Comparison of ENCODE assay signal across 11 mouse cellular contexts in genomic region chr1:21253856-21254255, GRCm38 (mm10). TPM values are rescaled to one million over a fixed set of nuclear protein-coding genes. Genes with fewer than 3 reads are reported as not detected.
"Had no signal": no experiment of that assay in that cellular context is flagged by ENCODE, and none has a peak within 500 bp of the region (broad histone marks: within the 10 kb centered on the region; RNA-seq: fewer than 3 reads in every experiment).

No protein-coding gene starts in this region.

- DNase-seq: kidney, adult 9 months; kidney, postnatal 14 days; kidney, postnatal 4 days; liver, postnatal 0 days; lung, embryonic 14.5 days; retina, postnatal 1 day; right cerebral cortex, postnatal 25 days; spleen, adult 18-20 months; thymus, postnatal 25 days had no signal

RNA-seq across cellular contexts. Expression of gene Gsta3, which starts 13.5 kb away (rescaled TPM):
- total RNA-seq: megakaryocyte, adult 5-6 weeks; neutrophil, adult 5-6 weeks had no signal
